Mouse (Mus musculus): ENCODE results near the gene Wipf1.
"Not testable (repeated sequence)": the region's sequence is repeated elsewhere in the genome, so short reads cannot be mapped to it uniquely, and the experiment has no call there.

The Wipf1 gene

GRCm38 (mm10) chr2:73529356-73530330, at the start of gene Wipf1:
Gene Wipf1, minus strand, starts transcription at chr2:73529734.
- peak; percentile 67 for DNase-seq

GRCm38 (mm10) chr2:73579168-73579567, 49.6 kb upstream of the Wipf1 start:
- DNase-seq: no peak

GRCm38 (mm10) chr2:73574418-73574817, 44.9 kb upstream of the Wipf1 start:
- DNase-seq: no peak

GRCm38 (mm10) chr2:73573556-73573955, 44.0 kb upstream of the Wipf1 start:
- DNase-seq: no peak

- DNase-seq: peak; percentile 76
Measured at GRCm38 (mm10) chr2:73572539-73573372, 43.2 kb upstream of the Wipf1 start.

GRCm38 (mm10) chr2:73571901-73572300, 42.4 kb upstream of the Wipf1 start:
- no peak for DNase-seq

GRCm38 (mm10) chr2:73571304-73571703, 41.8 kb upstream of the Wipf1 start:
- no peak for DNase-seq

- DNase-seq: peak; percentile 72
Measured at GRCm38 (mm10) chr2:73566989-73567605, 37.6 kb upstream of the Wipf1 start.

- DNase-seq: peak; percentile 74
Measured at GRCm38 (mm10) chr2:73566162-73566561, 36.6 kb upstream of the Wipf1 start.

GRCm38 (mm10) chr2:73563690-73564089, 34.2 kb upstream of the Wipf1 start:
- peak; percentile 33 for DNase-seq

GRCm38 (mm10) chr2:73562656-73563055, 33.1 kb upstream of the Wipf1 start:
- DNase-seq: no peak

GRCm38 (mm10) chr2:73561665-73562063, 32.1 kb upstream of the Wipf1 start:
- DNase-seq: peak; percentile 65

- DNase-seq: no peak
Measured at GRCm38 (mm10) chr2:73560899-73561664, 31.5 kb upstream of the Wipf1 start.

- no peak for DNase-seq
Measured at GRCm38 (mm10) chr2:73560445-73560844, 30.9 kb upstream of the Wipf1 start.

GRCm38 (mm10) chr2:73557956-73558355, 28.4 kb upstream of the Wipf1 start:
- DNase-seq: no peak

- DNase-seq: not testable (repeated sequence)
Measured at GRCm38 (mm10) chr2:73557061-73557460, 27.5 kb upstream of the Wipf1 start.

GRCm38 (mm10) chr2:73554389-73554788, 24.9 kb upstream of the Wipf1 start:
- DNase-seq: no peak

GRCm38 (mm10) chr2:73552926-73553325, 23.4 kb upstream of the Wipf1 start:
- DNase-seq: no peak

GRCm38 (mm10) chr2:73550725-73551124, 21.2 kb upstream of the Wipf1 start:
- peak; percentile 58 for DNase-seq

- no peak for DNase-seq
Measured at GRCm38 (mm10) chr2:73548542-73548941, 19.0 kb upstream of the Wipf1 start.

- no peak for DNase-seq
Measured at GRCm38 (mm10) chr2:73547256-73547655, 17.7 kb upstream of the Wipf1 start.

GRCm38 (mm10) chr2:73545556-73545955, 16.0 kb upstream of the Wipf1 start:
- no peak for DNase-seq
